Mouse (Mus musculus) layer of hippocampus, postnatal 14 days (tissue): Measurements from ENCODE around the gene Ush1c. TPM values are rescaled to one million over a fixed set of nuclear protein-coding genes. Genes with fewer than 3 reads are reported as not detected.
A peak's percentile ranks its signal among the peaks of the same experiment; 100 is the strongest.
"Not testable (repeated sequence)": the region's sequence is repeated elsewhere in the genome, so short reads cannot be mapped to it uniquely, and the experiment has no call there.

Experiments used
- DNase-seq, 2 experiments: peaks; one replicate each; pipeline ENCODE4 v3.0.0; 2021 to 2022; ENCODE audit warnings: low spot score in 2 of 2, mixed read lengths in 1 of 2
- total RNA-seq, 2 experiments: library from RNA; stranded (reverse); gene quantifications; 2 replicates each; pipeline ENCODE4 v1.2.3; 2021

The Ush1c gene
- total RNA-seq, 2 experiments from 2014 or later = not detected

DNA sequence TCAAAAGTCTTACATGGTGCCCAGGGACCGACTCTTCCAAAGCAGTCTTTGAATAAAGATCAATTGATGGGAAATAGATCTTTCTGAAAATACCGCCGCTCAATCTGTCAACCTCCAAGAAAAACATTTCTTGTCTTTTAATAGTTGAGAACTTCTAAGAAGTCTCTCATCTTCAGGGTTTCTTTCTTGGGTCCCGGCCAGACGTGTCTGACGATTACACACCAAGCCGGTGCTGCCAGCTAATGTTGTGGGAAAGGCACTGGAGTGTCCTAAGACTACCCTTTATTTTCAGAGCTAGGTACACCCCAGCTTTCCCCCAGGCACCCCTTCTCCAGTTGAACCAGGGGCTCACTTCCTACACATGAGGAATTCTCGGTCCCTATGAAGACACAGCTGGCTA is 30.2 kb downstream of the Ush1c start:
- peak in 1 of 2 experiments; percentile 31 for DNase-seq

DNA sequence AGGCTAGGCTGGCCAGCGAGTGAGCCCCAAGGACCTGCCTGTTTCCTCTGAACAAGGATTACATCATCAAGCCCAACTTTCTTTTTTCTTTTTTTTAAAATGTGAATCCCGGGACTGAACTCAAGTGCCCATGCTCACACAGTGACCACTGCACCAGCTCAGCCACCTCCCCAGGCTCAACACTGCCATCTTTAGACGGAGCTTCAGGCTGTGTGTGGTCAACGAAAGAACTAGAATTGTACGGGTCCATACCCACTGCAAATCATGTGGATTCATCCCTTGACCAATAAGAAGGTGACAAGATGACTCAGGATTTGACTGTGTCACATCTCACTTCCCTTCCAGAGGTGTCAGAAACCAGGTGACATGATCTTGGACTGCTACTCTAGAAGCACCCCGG is 33.5 kb downstream of the Ush1c start:
- no peak for DNase-seq

DNA sequence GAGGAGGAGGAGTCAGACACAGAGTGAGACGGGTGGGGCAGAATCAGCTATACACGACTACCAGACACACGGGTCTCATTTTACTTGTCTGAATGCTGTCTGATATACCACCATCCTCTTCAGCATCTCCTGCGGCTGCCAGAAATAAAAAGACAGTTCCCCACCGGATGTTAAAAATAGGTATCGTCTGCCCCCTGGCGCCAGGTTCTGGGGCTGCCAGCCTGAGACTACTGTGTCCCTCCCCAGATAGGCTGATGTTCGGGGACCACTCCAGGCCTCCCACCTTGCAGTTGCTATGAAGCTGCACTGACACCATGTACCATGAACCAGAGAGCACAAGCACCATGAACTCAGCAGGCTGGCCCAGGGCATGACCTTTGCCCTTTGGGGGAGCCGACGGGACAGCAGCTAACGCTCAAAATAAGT is 34.2 kb downstream of the Ush1c start:
- DNase-seq = peak; percentile 63 to 72

DNA sequence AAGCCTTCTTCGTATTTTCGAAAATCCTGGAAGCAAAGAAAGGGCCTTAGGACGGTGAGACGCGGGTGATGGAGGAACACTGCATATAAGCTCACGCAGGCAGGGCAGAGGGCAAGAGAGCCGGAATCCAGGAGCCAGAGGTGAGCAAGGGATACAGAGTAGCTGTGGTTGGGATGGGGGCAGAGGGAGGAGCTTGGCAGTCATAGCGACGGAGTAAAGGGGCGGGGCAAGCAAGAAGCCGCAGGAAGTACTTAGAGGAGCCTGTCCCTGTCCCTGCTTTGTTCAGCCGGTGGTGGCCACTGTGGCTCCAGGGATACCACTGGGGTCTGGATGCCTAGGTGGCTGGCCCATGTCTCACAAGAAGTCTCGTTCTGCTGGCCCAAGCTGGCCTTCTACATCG is 36.7 kb downstream of the Ush1c start:
- no peak for DNase-seq

DNA sequence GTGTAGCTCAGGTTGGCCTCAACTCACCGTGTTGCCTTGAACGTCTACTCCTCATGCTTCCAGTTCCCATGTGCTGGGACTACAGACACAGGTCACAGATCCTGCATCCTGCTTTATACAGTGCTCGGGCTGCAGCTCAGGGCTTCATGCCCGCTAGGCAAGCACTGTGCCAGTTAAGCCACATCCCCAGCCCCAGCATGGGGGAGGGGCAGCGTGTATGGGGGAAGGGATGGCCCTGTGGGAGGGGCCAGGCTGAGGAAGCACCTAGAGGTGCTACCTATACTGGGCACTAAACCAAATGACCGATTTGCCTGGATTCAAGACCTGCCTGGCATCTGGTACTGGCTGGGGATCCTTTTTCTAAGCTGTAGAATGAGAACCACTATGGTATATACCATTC is 38.3 kb downstream of the Ush1c start:
- DNase-seq = no peak

DNA sequence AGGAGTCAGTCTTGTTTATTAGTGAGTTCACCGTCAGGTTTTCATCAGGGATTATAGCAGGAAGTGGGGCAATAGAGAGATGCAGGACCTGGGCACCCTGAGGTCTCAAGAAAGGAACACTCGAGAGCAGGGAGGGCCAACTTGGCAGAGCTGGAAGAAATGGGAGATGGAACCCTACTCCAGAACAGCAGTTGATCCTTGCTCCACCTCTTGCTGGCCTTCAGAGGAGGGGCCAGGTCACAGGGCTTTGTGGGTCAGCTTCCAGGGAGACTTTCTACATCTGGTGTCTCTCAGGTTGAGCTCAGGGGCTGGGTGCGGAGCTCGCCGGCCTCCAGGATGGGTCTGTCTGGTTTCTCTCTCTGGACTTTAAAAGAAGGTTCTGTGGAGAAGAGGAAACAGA is 42.9 kb downstream of the Ush1c start:
- DNase-seq = no peak

DNA sequence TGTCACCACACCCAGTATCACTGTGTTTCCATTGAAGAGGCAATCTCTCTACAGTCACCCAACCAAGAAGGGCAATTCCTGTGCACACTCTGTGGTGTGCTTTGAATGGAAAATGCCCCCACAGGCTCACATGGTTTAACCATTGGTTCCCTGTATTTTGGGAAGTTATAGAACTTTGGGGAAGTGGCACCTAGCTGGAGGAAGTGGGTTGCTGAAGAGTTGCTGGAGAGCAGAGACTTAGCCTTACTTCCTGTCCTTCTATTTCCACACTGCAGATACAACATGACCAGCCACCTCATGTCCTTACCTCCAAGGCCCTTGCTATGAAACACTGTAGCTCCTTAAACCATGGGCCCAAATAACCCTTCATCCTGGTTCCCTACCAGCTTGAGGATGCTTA is 54.1 kb downstream of the Ush1c start:
- no peak for DNase-seq

DNA sequence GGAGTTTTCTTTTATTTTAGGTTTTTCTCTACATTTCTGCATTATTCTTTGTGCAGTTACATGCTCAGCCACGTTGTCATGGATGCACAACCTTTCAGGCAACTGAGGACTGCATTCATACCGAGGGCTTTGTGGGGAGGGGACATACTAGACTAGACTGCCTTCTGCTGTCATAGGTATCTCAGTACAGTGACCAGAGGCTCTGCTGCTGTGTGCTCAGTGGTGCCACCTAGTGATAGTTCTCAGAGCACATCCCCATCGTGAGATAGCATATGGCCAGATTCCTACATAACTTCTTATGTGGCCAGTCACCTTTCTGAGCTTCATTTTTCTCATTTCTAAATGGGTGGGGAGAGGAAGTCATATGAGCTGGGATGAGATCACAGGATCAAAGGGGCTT is 56.7 kb downstream of the Ush1c start:
- DNase-seq = peak; percentile 45 to 71

DNA sequence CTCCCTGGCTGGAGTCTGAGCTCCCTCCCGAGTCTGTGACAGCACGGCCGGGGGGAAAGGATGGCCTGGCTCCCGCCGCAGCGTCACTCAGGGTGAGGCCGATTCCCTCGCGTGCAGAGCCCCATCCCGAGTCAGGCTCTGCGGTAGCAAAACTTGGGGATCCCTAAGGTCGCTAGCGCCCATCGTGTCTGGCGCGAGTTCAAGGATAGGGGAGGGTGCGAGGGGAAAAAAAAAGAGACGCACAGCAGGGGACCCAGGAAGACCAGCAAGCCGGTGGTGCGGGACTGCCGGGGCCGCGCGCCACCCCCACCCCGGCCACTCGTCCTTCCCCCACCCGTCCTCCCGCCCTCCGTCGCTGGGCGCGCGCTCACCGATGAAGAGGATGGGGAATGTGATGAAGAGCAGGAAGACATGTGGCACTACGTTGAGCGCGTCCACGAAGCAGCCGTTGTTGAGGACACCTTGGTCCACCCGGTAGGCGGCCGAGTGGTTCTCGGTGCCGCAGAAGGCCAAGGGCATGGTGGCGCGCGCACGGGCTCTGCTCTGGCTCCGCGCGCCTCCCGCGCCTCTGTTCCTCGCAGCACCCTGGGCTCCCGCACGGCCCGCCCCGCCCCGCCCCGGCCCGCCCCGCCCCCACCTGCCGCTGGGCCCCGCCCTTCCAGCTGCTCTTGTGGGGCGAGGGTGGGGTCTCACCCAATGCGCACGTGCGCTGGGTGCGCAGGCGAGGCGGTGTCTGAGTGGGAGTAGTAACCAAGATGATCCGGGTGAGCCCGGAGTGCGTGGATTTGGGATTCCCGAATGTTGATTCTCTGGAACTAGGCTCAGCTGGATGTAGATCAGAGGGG is 58.6 kb downstream of the Ush1c start, which contains the start of gene Abcc8:
Gene Abcc8, minus strand, starts transcription at position 603 of the 845 bp plus-strand sequence.
- peak; percentile 34 to 40 for DNase-seq

DNA sequence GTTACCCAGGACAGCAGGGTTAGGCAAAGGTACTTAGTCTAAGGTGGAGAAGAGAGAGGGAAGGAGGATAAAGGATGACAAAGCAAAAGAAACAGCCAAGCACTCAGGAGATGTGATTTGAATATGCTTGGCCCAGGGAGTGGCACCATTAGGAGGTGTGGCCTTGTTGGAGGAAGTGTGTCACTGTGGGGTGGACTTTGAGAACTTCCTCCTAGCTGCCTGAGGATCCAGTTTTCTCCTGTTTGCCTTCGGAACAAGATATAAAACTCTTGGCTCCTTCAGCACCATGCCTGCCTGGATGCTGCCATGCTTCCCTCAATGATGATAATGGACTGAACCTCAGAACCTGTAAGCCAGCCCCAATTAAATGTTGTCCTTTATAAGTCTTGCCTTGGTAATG is 69.3 kb downstream of the Ush1c start:
- not testable (repeated sequence) for DNase-seq

DNA sequence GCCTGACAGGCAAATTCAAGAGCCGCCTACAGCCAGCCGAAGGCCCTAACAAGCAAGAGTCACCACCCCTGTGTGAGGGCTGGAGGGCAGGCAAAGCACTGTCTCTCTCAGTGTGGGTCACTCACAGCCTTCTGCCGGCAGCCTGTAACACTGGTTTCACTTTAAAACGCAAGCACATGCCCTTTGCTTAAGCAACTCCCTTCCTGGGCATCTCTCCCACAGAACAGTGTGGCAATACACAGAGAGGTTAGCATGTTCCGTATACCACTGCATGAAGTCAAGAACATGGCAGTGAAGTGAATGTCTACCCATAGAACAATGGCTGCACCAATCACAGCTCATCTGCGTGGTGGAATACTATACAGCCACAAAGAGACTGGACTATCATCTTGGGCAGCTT is 69.9 kb downstream of the Ush1c start:
- DNase-seq = no peak

DNA sequence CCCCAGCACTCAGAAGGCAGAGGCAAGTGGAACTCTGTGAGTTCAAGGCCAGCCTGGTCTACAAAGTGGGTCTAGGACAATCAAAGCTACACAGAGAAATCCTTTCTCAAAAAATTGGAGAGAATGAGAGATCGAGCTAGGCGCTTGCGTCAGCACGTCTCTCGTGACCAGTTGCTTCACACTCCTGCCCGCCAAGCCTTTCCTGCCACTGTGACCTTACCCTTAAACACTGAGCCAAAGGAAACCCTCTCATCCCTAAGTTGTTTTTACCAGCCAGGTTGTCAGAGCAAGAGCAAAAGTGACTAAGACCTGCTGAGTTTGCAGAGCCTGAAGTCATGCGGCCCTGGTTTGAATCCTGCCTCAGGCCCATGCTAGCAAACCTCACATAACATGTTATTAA is 70.4 kb downstream of the Ush1c start:
- no peak for DNase-seq

DNA sequence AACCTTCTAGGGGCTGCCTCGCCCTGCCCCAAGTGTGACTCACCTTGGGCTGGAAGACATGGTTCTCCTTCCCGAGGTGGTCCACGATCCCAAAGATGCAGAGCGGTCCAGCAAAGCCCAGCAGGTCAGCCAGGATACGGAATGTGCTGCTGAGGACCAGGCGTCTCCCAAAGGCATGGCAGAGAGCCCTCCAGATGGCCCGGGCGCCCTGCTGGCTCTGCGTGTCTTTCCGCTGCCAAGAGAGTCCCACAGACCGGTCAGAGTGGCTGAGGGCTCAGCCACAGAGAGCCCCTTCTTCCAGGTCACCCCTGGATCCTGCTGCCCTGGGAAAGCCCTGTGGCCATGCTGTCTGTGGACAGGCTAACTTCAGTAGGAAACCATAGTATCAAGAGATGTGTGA is 72.4 kb downstream of the Ush1c start:
- no peak for DNase-seq

DNA sequence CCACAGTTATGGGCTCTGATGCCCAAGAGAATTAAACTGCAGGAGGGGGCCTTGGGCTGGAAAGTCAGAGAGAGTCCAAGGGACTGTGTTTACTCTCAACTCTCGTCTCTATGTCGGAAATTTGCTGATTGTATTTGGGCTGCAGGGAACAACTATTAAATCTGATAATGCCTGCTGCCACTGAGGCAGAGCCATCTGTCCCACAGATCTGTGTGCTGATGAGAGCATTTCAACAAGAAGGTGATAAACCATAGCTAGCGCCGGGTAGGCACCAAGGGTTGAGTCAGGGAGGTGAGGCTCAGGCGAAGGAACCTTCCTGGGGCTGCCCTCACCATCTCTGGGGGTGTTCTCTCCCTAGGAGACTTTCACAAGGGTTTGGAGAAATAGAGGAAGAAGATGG is 75.6 kb downstream of the Ush1c start:
- DNase-seq = peak; percentile 46 to 73

DNA sequence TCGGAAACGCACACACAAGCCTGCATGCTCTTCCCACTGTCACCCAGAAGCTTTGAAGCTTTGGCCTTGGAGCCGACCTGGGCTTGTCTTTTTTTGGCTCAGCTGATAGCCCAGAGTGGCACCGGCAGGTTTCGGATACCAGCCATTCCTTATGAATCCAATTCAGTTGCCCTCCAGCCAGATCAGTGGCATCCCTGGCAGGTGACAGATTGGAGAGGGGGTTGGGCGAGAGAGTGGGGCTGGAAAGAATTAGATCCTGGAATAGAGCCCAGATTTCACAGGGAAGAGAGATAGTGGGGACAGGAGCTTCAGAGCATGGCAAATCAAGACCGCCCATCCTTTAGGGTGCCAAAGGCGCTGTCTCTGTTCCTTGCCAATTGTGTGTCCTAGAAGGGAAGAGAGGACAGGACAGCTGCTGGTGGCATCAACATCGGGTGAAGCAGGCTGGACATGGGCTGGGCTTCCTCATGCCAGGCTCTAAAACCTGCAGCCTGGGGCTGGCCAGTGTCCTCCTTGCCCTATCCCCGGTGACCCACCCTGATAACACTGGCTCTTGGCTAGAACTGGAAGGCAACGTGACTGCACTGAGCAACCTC is 76.1 kb downstream of the Ush1c start:
- DNase-seq = peak; percentile 65 to 82

DNA sequence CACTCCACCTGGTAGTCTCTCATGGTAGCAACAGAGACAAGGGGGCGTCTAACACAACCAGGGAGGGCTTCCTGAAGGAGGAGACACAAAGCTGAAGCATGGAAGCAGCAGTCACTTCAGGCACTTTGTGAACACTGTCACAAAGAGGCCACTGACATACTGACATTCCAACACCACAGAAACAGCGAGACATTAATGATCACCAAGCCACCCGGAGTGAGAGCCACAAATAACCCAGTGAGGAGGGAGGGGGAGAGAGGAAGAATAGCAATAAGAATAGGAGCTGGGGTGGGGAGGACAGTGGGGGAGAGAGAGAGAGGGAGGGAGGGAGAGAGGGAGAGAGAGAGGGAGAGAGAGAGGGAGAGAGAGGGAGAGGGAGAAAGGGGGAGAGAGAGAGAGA is 76.7 kb downstream of the Ush1c start:
- no peak for DNase-seq

DNA sequence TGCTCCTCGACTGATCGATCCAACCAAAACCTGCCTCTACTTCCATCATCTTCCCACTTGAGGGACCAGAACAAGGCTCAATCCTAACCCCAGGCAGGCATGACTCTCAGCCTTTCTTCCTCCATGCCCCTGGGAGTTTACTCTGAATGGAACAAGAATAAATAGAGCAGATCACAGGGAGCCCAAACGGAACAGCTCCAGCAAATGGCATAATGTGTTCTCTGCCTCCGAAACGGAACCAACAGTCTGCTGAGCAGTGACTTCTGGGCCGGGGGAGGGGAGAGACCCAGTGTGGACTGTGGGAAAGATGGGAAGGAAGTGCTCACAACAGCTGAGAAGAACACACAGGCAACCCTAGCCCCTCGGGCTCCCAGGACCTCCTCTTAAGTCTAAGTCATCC is 80.6 kb downstream of the Ush1c start:
- DNase-seq = no peak

DNA sequence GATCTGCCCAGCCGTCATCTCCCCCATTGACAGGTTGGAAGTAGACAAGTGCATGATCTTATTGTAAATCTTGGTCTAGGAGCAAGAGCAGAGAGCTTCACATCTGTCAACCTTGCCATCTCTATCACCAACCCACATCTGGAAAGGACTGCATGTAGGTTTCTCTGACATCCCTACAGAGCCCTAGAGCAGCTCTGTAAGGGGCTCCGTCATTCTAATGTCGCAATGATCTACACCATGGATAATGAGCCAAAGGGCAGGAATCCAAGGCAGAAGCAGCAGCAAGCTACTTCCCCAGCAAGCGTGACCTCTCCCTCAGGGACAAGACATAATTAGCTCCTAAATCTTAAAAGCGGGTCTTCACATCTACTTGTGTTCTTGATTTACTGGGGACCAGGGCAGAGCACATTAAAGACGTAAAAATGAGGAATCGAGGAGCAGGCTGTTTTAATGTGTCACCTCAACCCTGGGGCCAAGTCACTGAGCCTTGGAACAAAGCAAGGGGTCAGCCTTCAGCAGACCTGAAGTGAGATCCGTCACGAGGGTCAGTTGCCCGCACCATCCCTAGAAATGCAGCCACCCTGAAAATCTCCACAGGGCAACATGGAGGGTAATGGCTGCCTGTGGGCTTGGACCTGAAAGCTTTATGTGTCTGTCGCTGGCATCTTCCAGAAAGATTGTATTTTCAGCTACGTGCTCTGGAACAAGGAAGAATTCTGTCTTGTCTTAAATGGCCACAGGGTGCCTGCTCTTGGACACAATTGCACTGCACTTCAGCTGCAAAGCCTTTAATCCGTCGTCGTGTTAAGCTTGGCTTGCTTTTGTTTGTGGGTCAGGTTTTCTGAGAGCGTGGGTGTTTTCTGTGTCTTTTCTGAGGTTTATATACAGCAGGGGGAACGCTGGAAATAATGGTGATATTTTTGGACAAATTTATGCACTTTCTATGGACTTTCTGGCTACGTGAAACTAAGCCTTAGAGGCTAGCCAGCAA is 83.5 kb downstream of the Ush1c start:
- no peak for DNase-seq

DNA sequence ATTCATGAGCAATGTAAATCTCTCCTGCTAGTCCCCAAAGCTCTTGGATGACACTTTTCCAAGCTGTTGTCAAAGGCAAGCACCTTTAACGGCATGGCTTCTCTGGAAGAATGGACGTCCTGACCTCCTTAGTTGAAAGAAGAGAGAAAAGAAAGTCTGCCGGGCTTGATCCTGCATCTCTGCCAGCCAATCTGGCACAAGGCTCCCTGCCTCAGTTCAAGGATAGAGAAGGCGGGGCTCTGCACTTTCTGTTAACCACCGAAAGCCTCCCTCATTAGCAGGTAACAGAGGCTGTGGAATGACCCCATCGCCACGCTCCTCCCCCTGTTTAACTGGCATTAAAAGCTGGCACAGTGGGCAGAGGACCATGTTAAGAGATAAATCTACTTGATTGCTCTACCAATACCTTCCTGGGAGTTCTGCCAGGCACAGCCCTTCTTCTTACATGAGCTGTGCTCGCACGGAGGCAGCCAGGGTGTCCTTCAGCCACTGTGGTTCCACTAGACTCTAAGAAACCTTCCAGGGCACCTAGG is 85.4 kb downstream of the Ush1c start:
- DNase-seq = no peak

DNA sequence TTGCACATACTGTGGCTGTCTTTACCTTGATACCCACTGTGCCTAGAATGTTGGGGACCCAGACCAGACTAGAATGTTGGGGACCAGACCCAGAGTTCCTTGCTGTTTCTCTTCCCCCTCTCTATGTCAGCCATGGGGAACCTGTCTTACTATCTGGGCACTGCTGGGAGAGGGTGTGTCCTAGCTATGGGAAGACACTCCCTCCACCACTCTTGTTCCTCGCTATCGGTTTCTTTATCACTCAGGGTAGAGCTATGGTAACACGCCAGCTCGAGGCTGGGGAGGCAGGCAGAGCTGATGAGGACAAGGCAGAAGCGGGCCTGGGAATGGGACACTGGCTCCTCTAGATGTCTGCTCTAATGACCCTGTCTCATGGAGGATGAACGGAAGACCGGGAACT is 90.9 kb downstream of the Ush1c start:
- no peak for DNase-seq

DNA sequence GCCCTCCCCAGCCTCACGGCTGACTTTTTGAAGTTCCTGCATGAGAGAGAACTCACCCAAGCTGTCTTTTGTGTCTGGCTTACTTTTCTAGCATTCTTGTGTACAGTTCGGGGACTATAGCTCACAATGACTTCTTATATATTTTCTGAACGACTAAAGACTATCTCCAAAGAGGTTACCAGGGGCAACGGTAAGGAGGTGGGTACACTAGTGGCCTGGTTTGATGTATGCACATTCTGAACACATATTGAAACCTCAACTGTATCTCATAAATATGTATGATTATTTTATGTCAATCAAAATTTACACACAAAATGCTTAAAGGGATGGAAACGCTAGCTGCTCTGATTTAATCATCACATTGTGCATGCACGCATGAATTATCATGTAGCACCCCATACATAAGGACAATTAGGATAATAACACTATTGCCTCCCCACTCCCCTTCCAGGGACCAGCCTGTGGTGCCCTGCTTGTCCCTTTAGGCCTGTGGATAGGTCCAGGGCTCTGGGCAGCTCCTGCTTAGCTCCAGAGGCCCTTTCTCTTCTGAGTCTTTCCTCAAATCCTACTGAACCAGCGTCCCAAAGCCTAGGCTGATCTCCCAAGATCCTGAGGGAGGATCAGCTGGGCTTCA is 91.5 kb downstream of the Ush1c start:
- no peak for DNase-seq
